Mouse (Mus musculus) liver, embryonic 15.5 days (tissue): Measurements from ENCODE around the gene Zc3hc1. TPM values are rescaled to one million over a fixed set of nuclear protein-coding genes. Genes with fewer than 3 reads are reported as not detected.
A peak's percentile ranks its signal among the peaks of the same experiment; 100 is the strongest.

Source experiments
- ATAC-seq: fragments of 200-750 bp; cut with Nextera tagmentation; 2 replicates; pipeline ENCODE4 v1.8.0; 2017; ENCODE audit warnings: moderate number of reproducible peaks, mild to moderate bottlenecking, moderate library complexity; ENCODE audit not compliant: insufficient read depth
- H3K27ac ChIP-seq: fragments of 300-500 bp; sonication (generic); replicated peaks from 2 replicates; pipeline ENCODE4 v1.5.1; 2015; ENCODE audit warnings: mild to moderate bottlenecking, inconsistent platforms
- H3K27me3 ChIP-seq: fragments of 300-500 bp; sonication (generic); 2 replicates; pipeline ENCODE4 v1.6.1; 2015; ENCODE audit warnings: mild to moderate bottlenecking, inconsistent platforms
- H3K36me3 ChIP-seq: fragments of 300-500 bp; sonication (generic); replicated peaks from 2 replicates; pipeline ENCODE4 v1.6.1; 2015; ENCODE audit warnings: moderate library complexity, mild to moderate bottlenecking, inconsistent platforms
- H3K4me1 ChIP-seq: fragments of 300-500 bp; sonication (generic); replicated peaks from 2 replicates; pipeline ENCODE4 v1.6.1; 2015; ENCODE audit warnings: inconsistent platforms
- H3K4me2 ChIP-seq: fragments of 300-500 bp; sonication (generic); 2 replicates; pipeline ENCODE4 v1.6.1; 2015; ENCODE audit warnings: moderate library complexity, mild to moderate bottlenecking, inconsistent platforms
- H3K4me3 ChIP-seq: fragments of 300-500 bp; sonication (generic); replicated peaks from 2 replicates; pipeline ENCODE4 v1.5.1; 2015; ENCODE audit warnings: mild to moderate bottlenecking, inconsistent platforms
- H3K9ac ChIP-seq: fragments of 300-500 bp; sonication (generic); 2 replicates; pipeline ENCODE4 v1.6.1; 2015; ENCODE audit warnings: moderate library complexity, mild to moderate bottlenecking, inconsistent platforms
- H3K9me3 ChIP-seq: fragments of 300-500 bp; sonication (generic); replicated peaks from 2 replicates; pipeline ENCODE4 v1.6.1; 2016; ENCODE audit warnings: inconsistent platforms
- WGBS: fragments of 180-500 bp; shearing (Covaris S2); methylation state at CpG from one replicate; pipeline ENCODE4 v1.1.7; 2015; ENCODE audit warnings: mixed read lengths; ENCODE audit not compliant: insufficient replicate concordance; 5-methylcytosine and 5-hydroxymethylcytosine counted together
- polyA plus RNA-seq: library from polyadenylated mRNA; unstranded; fragments of >200 nt; fragmentation: Nextera tagmentation; extraction: Ambion mirVana; gene quantifications from 2 replicates; pipeline ENCODE4 v1.2.1, GENCODE M21; 2015

Gene Zc3hc1
- polyA plus RNA-seq, 1 experiment from 2014 or later: 25.1 TPM

GRCm38 (mm10) chr6:30372627-30373369, 18.0 kb downstream of the Zc3hc1 start:
- Histone ChIP-seq H3K4me3 (no peak overlapping the region), H3K9me3 (no peaks in the 10 kb centered on the region), H3K9ac (no peak overlapping the region), H3K4me2 (no peak overlapping the region), H3K27ac (no peak overlapping the region), H3K36me3 (peaks cover 95% of the 10 kb centered on the region), H3K27me3 (no peaks in the 10 kb centered on the region), H3K4me1 (no peaks in the 10 kb centered on the region)
- WGBS: 85% methylated on average over 17 of the region's 17 CpGs
- no peak for ATAC-seq

GRCm38 (mm10) chr6:30369291-30369690, 21.5 kb downstream of the Zc3hc1 start:
- Histone ChIP-seq H3K4me3 (no peak overlapping the region), H3K27ac (no peak overlapping the region), H3K27me3 (no peaks in the 10 kb centered on the region), H3K36me3 (peaks cover 93% of the 10 kb centered on the region), H3K4me1 (no peaks in the 10 kb centered on the region), H3K9me3 (no peaks in the 10 kb centered on the region), H3K9ac (no peak overlapping the region), H3K4me2 (no peak overlapping the region)
- WGBS: 76% methylated on average over 3 of the region's 3 CpGs
- no peak for ATAC-seq

- 51% methylated on average over 5 of the region's 5 CpGs for WGBS
- no peak for ATAC-seq
- no peak overlapping the region for H3K27ac ChIP-seq
- H3K27me3 ChIP-seq: no peaks in the 10 kb centered on the region
- H3K9ac ChIP-seq: no peak overlapping the region
- H3K4me3 ChIP-seq: no peak overlapping the region
- H3K36me3 ChIP-seq: peaks cover 46% of the 10 kb centered on the region
- no peaks in the 10 kb centered on the region for H3K9me3 ChIP-seq
- H3K4me2 ChIP-seq: no peak overlapping the region
- no peaks in the 10 kb centered on the region for H3K4me1 ChIP-seq
These were observed 27.0 kb downstream of the Zc3hc1 start for GRCm38 (mm10) chr6:30363808-30364207.

GRCm38 (mm10) chr6:30359762-30360509, 30.9 kb downstream of the Zc3hc1 start:
- Histone ChIP-seq H3K36me3 (peaks cover 9% of the 10 kb centered on the region), H3K9me3 (no peaks in the 10 kb centered on the region), H3K4me2 (no peak overlapping the region), H3K27ac (no peak overlapping the region), H3K9ac (no peak overlapping the region), H3K4me3 (no peak overlapping the region), H3K27me3 (no peaks in the 10 kb centered on the region), H3K4me1 (peaks cover 19% of the 10 kb centered on the region)
- ATAC-seq: no peak
- 55% methylated on average over 12 of the region's 12 CpGs for WGBS

GRCm38 (mm10) chr6:30357561-30358177, 33.2 kb downstream of the Zc3hc1 start:
- Histone ChIP-seq H3K27ac (no peak overlapping the region), H3K27me3 (no peaks in the 10 kb centered on the region), H3K4me3 (no peak overlapping the region), H3K4me1 (peaks cover 20% of the 10 kb centered on the region), H3K9me3 (no peaks in the 10 kb centered on the region), H3K9ac (no peak overlapping the region), H3K4me2 (peak overlapping the region; percentile 30; the same call in 1 of the 2 replicates), H3K36me3 (no peaks in the 10 kb centered on the region)
- 19% methylated on average over 9 of the region's 9 CpGs for WGBS
- no peak for ATAC-seq

GRCm38 (mm10) chr6:30356680-30357079, 34.1 kb downstream of the Zc3hc1 start:
- no peak for ATAC-seq
- Histone ChIP-seq H3K4me3 (no peak overlapping the region), H3K4me2 (no peak overlapping the region), H3K9ac (no peak overlapping the region), H3K4me1 (peaks cover 20% of the 10 kb centered on the region), H3K9me3 (no peaks in the 10 kb centered on the region), H3K27me3 (no peaks in the 10 kb centered on the region), H3K27ac (no peak overlapping the region), H3K36me3 (no peaks in the 10 kb centered on the region)
- 79% methylated on average over 12 of the region's 12 CpGs for WGBS

GRCm38 (mm10) chr6:30356161-30356560, 34.7 kb downstream of the Zc3hc1 start:
- Histone ChIP-seq H3K36me3 (no peaks in the 10 kb centered on the region), H3K4me3 (no peak overlapping the region), H3K4me1 (peaks cover 20% of the 10 kb centered on the region), H3K27ac (no peak overlapping the region), H3K9ac (no peak overlapping the region), H3K27me3 (no peaks in the 10 kb centered on the region), H3K9me3 (no peaks in the 10 kb centered on the region), H3K4me2 (no peak overlapping the region)
- ATAC-seq: 0 out of 2 replicates have a peak, but pooled peaks have one; percentile 39
- WGBS: 70% methylated on average over 5 of the region's 5 CpGs

GRCm38 (mm10) chr6:30355701-30356100, 35.1 kb downstream of the Zc3hc1 start:
- 0 out of 2 replicates have a peak, but pooled peaks have one; percentile 33 for ATAC-seq
- 0 out of 2 replicates have a peak overlapping the region, but pooled peaks have one; percentile 33 for H3K27ac ChIP-seq
- no peak overlapping the region for H3K4me3 ChIP-seq
- no peaks in the 10 kb centered on the region for H3K36me3 ChIP-seq
- H3K27me3 ChIP-seq: no peaks in the 10 kb centered on the region
- no peak overlapping the region for H3K4me2 ChIP-seq
- no peak overlapping the region for H3K9ac ChIP-seq
- peaks cover 20% of the 10 kb centered on the region for H3K4me1 ChIP-seq
- WGBS: 71% methylated on average over 8 of the region's 8 CpGs
- H3K9me3 ChIP-seq: no peaks in the 10 kb centered on the region

- Histone ChIP-seq H3K4me3 (no peak overlapping the region), H3K4me1 (peaks cover 20% of the 10 kb centered on the region), H3K27me3 (no peaks in the 10 kb centered on the region), H3K4me2 (no peak overlapping the region), H3K9me3 (no peaks in the 10 kb centered on the region), H3K27ac (0 out of 2 replicates have a peak overlapping the region, but pooled peaks have one; percentile 33), H3K9ac (no peak overlapping the region), H3K36me3 (no peaks in the 10 kb centered on the region)
- no peak for ATAC-seq
- 12% methylated on average over 5 of the region's 5 CpGs for WGBS
These were observed 36.1 kb downstream of the Zc3hc1 start for GRCm38 (mm10) chr6:30354760-30355159.

- Histone ChIP-seq H3K4me3 (no peak overlapping the region), H3K27ac (no peak overlapping the region), H3K9me3 (no peaks in the 10 kb centered on the region), H3K4me1 (peaks cover 20% of the 10 kb centered on the region), H3K9ac (no peak overlapping the region), H3K27me3 (no peaks in the 10 kb centered on the region), H3K4me2 (no peak overlapping the region), H3K36me3 (no peaks in the 10 kb centered on the region)
- ATAC-seq: no peak
- WGBS: 78% methylated on average over 8 of the region's 8 CpGs
These were observed 37.2 kb downstream of the Zc3hc1 start for GRCm38 (mm10) chr6:30353661-30354060.

GRCm38 (mm10) chr6:30352762-30353161, 38.1 kb downstream of the Zc3hc1 start:
- Histone ChIP-seq H3K4me3 (no peak overlapping the region), H3K27ac (no peak overlapping the region), H3K9ac (no peak overlapping the region), H3K36me3 (no peaks in the 10 kb centered on the region), H3K4me1 (peaks cover 20% of the 10 kb centered on the region), H3K4me2 (no peak overlapping the region), H3K9me3 (no peaks in the 10 kb centered on the region), H3K27me3 (no peaks in the 10 kb centered on the region)
- whole genome bisulfite sequencing: 49% methylated on average over 8 of the region's 8 CpGs
- no peak for ATAC-seq
